Mouse (Mus musculus): Measurements from ENCODE around the gene Tns2.
A peak's percentile ranks its signal among the peaks of the same experiment; 100 is the strongest.

- peak; percentile 99 for TF ChIP-seq CTCF (IDR thresholded peaks at IDR 0.05; ENCODE audit: low read depth)
- TF ChIP-seq EP300 (IDR thresholded peaks at IDR 0.05; ENCODE audit: low read depth) = no peak
These were observed 34.4 kb upstream of the Tns2 start for GRCm38 (mm10) chr15:102065661-102066325.

All from heart, postnatal 0 days (tissue).